Mouse (Mus musculus) cerebellum, adult 8-10 months (tissue): ENCODE results near the gene Osgin1.

Experiments
- DNase-seq: peaks from one replicate; pipeline ENCODE4 v3.0.0; 2022

Gene Osgin1

GRCm38 (mm10) chr8:119424199-119424733, 9.7 kb upstream of the Osgin1 start:
- no peak for DNase-seq

GRCm38 (mm10) chr8:119424740-119425139, 9.2 kb upstream of the Osgin1 start:
- DNase-seq = no peak

DNA sequence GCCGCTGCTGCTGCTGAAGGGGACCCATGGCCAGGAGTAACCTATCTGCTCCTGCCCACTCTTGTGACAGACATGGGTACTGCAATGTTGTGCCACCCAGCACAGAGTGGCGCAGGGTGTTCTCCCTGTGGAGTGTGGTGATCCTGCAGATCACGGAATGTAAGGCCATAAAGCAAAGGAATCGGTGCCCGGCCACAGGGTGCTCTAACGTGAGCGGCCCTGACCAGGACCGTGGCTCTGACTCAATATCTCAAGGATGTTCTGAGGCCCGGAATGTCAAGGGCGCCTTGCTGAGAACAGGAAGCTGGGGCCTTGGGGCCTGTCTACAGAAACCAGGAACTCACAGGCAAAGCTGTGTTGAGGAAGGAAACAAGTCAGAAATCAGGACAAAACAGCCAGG, 8.4 kb upstream of the Osgin1 start:
- no peak for DNase-seq

- no peak for DNase-seq
These were observed 7.7 kb upstream of the Osgin1 start for GRCm38 (mm10) chr8:119426069-119426735.

- no peak for DNase-seq
These were observed 6.1 kb upstream of the Osgin1 start for GRCm38 (mm10) chr8:119427634-119428349.

GRCm38 (mm10) chr8:119428350-119428740, 5.6 kb upstream of the Osgin1 start:
- DNase-seq = no peak

GRCm38 (mm10) chr8:119428766-119429327, 5.1 kb upstream of the Osgin1 start:
- DNase-seq = no peak

- DNase-seq = no peak
These were observed 4.4 kb upstream of the Osgin1 start for GRCm38 (mm10) chr8:119429552-119429951.

DNA sequence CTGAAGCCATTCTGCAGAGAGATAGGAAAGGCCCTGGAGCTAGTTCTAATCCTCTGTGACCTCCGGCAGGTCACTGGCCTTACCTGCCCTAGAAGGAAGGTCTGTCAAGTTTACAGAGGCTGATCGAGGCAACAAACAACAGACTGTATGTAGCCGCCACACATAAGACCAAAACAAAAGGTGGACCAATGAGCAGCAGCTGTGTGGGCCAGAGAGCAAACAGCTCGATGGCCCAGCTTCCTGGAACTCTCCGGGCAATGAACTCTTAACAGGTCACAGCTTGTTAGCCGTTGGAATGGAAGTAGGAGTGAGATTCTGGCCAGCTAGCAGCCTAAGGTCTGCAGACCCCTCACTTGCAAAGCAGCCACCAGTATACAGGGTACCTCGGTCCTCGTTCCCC, 3.7 kb upstream of the Osgin1 start:
- no peak for DNase-seq

DNA sequence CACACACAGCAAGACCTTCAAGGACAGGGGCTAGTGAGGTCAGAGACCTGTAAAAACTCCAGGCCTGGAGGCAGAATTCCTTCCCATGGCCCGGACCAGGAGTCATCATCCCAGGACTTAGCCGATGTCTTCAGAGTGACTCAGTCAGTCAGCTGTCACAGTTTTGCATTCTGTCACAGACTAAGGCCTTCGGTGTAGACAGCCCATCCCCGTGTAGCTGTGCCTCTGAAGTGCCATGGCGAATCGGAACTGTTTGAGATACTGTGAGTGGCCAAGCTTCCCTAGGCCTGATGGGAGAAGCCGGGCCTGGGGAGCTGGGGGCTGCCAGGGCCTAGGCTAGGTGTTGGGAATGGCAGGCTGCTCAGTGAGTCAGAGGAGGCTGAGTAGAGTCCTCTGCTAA, 3.2 kb upstream of the Osgin1 start:
- no peak for DNase-seq

- no peak for DNase-seq
These were observed 1.6 kb upstream of the Osgin1 start for GRCm38 (mm10) chr8:119432372-119432771.

- DNase-seq = no peak
These were observed 645 bp downstream of the Osgin1 start for GRCm38 (mm10) chr8:119434569-119434968.

DNA sequence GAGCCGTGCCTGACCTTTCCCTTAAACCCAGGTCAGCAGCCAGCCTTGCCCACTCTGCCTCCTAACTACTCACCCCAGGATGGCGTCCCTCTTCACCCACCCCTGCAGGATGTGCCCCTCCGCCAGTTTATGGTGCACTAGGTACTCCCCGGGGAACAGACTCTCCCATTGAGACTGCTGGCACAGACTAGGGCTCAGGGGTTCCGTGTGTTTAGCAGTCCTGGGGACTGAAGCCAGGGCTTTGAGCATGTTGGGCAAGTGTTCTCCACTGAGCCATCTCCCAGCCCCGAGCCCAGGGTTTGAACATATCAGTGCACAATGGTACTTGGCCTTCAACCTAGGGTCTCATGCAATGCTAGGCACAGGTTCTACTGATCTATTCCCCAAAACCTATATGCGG, 1.6 kb downstream of the Osgin1 start:
- DNase-seq = no peak

DNA sequence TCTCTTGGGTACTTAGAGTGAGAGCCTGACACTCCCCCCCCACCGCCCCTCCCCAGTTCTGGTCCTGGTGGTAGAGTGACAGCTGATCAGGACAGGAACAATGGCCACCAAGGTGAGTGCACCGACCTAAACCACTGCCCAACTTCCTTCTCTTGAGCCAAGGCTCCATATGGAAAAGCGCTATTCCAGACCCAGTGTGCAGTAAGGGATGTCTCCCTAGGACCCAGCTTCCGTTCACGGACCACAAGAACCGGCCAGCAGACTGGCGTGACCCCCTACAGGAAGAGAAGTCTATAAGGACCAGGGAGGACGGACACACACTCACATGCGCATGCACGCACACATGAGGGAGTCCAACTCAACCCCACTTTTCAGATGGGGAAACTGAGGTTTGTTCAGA, 2.4 kb downstream of the Osgin1 start:
- no peak for DNase-seq

DNA sequence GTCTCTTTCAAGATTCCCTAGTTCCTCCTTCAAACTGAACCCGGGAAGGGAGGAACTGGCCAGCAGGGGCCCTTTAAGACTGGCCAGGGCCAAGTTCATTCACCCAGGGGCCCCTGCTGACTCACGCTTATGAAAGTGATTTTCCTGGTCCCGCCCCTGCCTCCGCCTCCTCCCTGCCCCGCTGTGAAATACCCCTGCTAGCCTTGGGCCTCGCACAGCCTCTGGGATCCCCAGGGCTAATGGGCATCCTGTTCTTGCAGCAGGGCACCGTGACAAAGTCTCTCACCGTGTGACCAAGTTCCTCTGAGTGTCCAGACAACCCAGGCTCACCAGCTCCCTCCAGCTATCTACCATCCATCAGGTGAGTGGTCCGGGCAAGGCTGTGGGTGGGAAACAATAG, 3.0 kb downstream of the Osgin1 start:
- DNase-seq = no peak

- DNase-seq = no peak
These were observed 3.6 kb downstream of the Osgin1 start for GRCm38 (mm10) chr8:119437506-119437905.

DNA sequence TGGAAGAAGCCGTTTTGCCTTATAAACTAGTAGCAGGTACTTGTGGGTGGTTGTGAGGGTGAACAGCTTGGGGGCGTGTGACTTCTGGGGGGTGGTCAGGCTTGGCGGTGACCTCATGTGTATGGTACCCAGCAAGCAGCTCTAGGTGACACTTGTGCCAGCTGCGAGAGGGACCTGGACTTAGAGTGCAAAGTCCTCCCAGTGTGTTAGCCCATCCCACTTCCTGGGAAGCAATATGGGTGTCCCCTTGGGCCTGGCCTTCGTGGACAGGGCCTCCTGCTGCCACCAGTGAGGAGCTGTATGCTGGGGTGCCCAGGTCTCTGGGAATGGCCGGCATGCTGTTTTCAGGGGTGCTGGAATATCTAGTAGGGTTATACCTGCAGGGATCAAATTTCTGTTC, 5.0 kb downstream of the Osgin1 start:
- no peak for DNase-seq

DNA sequence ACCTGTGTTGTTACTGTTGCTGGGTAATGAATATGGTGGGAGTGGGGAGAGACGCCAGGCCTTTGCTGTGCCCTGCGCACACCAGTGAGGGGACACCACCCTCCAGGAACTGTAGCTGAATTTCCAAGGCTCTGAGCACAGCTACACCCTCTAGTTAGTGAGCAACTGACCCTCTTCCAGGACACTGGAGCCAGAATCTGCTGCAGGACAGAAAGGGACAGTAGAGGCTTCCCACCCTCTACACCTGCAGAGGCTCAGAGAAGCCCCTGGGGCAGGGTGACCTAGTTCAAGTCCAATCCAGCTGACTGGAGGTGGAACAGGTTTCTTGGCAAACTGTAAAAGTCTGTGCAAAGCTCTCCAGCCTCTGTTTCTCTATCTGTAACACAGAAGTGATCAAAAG, 5.5 kb downstream of the Osgin1 start:
- no peak for DNase-seq

GRCm38 (mm10) chr8:119439893-119440249, 5.9 kb downstream of the Osgin1 start:
- no peak for DNase-seq

GRCm38 (mm10) chr8:119440250-119440951, 6.5 kb downstream of the Osgin1 start:
- peak; percentile 40 for DNase-seq

DNA sequence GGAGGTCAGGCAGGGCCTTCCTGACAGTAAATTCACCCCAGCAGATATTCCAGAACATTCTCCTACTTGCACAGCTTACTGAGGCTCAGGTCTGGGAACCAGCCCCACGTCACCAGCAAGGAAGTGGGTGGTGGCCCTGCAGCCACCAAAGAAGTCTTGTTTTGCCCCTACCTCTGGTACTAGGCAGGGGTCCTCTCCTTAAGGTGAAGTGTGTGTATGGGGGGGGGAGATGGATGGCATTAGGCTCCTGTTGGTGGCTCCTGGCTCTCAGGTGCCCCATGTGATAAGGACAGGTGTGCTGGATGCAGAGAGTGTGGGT, 7.0 kb downstream of the Osgin1 start:
- no peak for DNase-seq

DNA sequence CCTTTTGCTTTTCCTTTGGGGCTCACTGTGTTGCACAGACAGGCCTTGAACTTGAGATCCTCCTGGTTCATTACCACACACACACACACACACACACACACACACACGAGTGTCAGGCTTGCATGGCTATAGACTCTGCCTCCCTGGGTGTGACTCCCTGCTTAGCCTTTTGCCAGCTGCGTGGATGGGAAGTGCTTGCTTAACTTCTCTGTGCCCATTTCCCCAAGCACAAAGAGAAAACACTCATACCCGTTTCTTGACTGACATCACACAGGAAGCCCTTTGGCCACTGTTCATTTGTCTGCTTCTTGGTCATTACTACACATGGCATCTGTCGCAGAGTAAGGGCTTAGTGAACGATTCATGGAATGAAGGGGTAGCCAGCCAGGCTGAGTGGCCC, 8.1 kb downstream of the Osgin1 start:
- no peak for DNase-seq

DNA sequence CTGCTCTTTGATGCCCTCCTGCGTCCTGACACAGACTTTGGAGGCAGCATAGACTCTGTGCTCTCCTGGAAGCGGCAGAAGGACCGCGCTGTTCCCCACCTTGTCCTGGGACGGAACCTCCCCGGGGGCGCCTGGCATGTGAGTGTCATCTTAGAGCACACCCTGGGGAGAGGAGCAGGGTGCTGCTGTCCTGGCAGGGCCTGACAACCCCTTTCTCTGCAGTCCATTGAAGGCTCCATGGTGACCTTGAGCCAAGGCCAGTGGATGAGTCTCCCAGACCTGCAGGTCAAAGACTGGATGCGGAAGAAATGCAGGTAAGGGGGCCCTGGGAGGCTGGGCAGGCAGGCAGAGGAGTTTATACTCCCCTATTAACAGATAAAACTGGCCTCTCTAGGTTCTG, 9.0 kb downstream of the Osgin1 start:
- DNase-seq = no peak
